Mouse (Mus musculus): ENCODE measurements around the gene Tdrd7. TPM values are rescaled to one million over a fixed set of nuclear protein-coding genes. Genes with fewer than 3 reads are reported as not detected.

Tdrd7 gene
- polyA plus RNA-seq, 1 experiment from 2014 or later, result 19.2 TPM

DNA sequence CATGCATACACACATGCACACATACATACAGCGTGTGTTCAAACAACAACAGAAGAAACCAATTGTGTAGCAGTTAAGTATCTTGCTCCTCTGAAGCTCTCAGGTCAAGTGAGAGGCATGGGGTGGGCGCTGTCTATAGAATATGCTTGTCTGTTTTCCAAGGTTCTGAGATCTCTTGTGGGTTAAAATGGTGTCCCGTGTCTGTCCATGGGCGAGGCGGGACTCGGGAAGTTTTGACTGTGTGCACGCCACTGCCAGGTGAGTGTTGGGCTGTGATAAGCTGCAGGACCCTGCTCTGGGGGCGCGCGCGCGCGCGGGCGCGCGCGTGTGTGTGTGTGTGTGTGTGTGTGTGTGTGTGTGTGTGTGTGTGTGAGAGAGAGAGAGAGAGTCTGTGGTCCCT, 13.3 kb upstream of the Tdrd7 start:
- Histone ChIP-seq H3K27me3 (ENCODE audit: control insufficient read depth, insufficient read depth, low read length) (no peaks in the 10 kb centered on the region), H3K36me3 (ENCODE audit: control insufficient read depth, insufficient read depth, low read length) (no peaks in the 10 kb centered on the region), H3K9ac (ENCODE audit: low read depth, low read length) (no peak overlapping the region), H3K27ac (ENCODE audit: low read depth, low read length) (no peak overlapping the region), H3K4me3 (ENCODE audit: low read depth, low read length) (no peak overlapping the region), H3K4me1 (ENCODE audit: control insufficient read depth, insufficient read depth, low read length) (0 out of 2 replicates have a peak, but pooled peaks cover 2% of the 10 kb centered on the region), H3K9me3 (replicated peaks; ENCODE audit: control insufficient read depth, low read length) (no peaks in the 10 kb centered on the region), H3K4me2 (no peak overlapping the region)
- ATAC-seq (replicated peaks; ENCODE audit: insufficient number of reproducible peaks, low FRiP score, low TSS enrichment), result no peak
- WGBS (ENCODE audit: insufficient replicate concordance), result 87% methylated on average over 14 of the region's 18 CpGs

DNA sequence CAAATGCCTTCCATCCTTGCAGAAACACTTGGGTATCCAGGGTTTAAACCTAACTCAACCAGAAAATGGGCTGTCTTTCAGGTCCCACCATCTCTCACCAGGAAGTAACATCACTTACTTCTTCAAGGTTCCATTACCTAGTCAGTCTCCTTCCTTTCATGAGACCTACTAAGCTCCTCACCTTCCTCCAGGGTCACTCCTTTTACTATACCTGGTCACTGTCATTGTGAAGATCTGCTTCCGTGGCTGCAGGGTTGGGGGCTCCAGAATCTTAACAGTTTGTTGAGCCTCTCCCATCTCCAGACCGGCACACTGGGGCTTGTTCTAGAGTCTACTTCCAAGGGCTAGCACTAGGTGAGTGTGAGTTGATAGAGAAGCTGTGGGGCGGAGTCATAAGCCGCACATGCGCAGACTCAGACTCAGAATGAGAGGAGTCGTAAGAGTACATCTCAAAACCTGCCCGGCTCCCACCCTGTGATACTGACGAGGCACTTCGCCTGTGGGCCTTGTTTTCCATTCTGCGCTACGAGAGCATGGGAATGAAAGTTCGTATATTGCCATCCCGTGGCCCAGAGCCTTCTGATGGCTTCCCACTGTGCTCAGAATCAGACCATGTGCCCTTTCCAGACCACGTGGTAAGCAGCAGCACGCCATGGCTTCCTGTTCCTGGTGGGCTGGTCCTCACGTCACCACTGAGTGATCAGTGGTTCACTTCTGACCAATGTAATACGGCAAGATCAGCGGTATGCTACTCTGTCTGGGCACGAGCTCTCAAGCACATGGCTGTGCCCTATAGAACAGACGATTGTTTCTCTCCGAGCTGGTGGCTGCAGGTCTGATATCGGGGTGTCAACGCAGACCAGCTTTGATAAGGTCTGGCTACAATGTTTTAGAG, 11.9 kb upstream of the Tdrd7 start:
- Histone ChIP-seq H3K27me3 (ENCODE audit: control insufficient read depth, insufficient read depth, low read length) (no peaks in the 10 kb centered on the region), H3K4me3 (ENCODE audit: low read depth, low read length) (no peak overlapping the region), H3K27ac (ENCODE audit: low read depth, low read length) (no peak overlapping the region), H3K4me1 (ENCODE audit: control insufficient read depth, insufficient read depth, low read length) (0 out of 2 replicates have a peak, but pooled peaks cover 2% of the 10 kb centered on the region), H3K9ac (ENCODE audit: low read depth, low read length) (no peak overlapping the region), H3K36me3 (ENCODE audit: control insufficient read depth, insufficient read depth, low read length) (no peaks in the 10 kb centered on the region), H3K9me3 (replicated peaks; ENCODE audit: control insufficient read depth, low read length) (no peaks in the 10 kb centered on the region), H3K4me2 (no peak overlapping the region)
- no peak for ATAC-seq (replicated peaks; ENCODE audit: insufficient number of reproducible peaks, low FRiP score, low TSS enrichment)
- WGBS (ENCODE audit: insufficient replicate concordance), result 81% methylated on average over 23 of the region's 23 CpGs

DNA sequence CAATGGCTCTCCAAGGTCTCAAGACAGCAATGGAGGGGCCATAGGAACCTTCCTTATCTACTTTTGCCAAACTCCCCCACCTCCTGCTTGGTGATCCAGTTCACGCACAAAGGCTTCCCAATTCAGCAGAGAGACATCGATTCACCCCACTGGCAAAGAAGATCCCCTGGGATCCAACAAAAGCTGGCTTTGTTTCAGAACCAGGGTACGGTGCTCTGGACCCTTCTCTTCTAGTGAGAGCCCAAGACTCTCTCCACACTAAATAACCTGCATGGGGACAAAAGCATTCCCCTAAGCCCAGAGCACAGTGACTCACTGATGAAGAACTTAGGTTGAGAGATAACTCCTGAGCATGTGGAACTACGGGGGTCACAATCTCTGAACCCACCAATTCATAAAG, 9.9 kb upstream of the Tdrd7 start:
- H3K4me3 ChIP-seq (ENCODE audit: low read depth, low read length), result no peak overlapping the region
- no peak for ATAC-seq (replicated peaks; ENCODE audit: insufficient number of reproducible peaks, low FRiP score, low TSS enrichment)
- H3K9ac ChIP-seq (ENCODE audit: low read depth, low read length), result no peak overlapping the region
- 71% methylated on average over 4 of the region's 4 CpGs for WGBS (ENCODE audit: insufficient replicate concordance)
- no peak overlapping the region for H3K27ac ChIP-seq (ENCODE audit: low read depth, low read length)
- no peaks in the 10 kb centered on the region for H3K9me3 ChIP-seq (replicated peaks; ENCODE audit: control insufficient read depth, low read length)
- no peaks in the 10 kb centered on the region for H3K36me3 ChIP-seq (ENCODE audit: control insufficient read depth, insufficient read depth, low read length)
- no peak overlapping the region for H3K4me2 ChIP-seq
- 0 out of 2 replicates have a peak, but pooled peaks cover 2% of the 10 kb centered on the region for H3K4me1 ChIP-seq (ENCODE audit: control insufficient read depth, insufficient read depth, low read length)
- no peaks in the 10 kb centered on the region for H3K27me3 ChIP-seq (ENCODE audit: control insufficient read depth, insufficient read depth, low read length)

DNA sequence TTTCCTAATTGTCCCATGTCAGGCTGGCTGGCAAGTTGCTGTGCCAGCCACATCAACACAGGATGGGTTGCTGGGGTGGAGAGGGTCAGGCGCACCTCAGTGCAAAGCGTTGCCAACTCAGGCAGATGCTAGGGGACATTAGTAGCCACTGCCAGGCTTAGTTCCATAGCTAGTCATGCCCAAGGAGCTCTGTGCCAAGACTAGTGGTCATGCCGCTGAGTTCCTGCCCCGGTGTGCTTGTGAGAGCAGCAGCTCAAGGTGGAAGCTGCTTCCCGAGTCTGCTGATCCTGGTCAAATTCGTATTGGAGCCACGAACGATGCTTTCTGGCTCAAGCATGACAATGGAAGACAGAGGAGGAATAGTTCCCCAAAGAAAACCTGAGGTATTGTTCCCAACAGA, 9.0 kb upstream of the Tdrd7 start:
- Histone ChIP-seq H3K27ac (ENCODE audit: low read depth, low read length) (no peak overlapping the region), H3K4me2 (no peak overlapping the region), H3K4me1 (ENCODE audit: control insufficient read depth, insufficient read depth, low read length) (no peaks in the 10 kb centered on the region), H3K4me3 (ENCODE audit: low read depth, low read length) (no peak overlapping the region), H3K9me3 (replicated peaks; ENCODE audit: control insufficient read depth, low read length) (no peaks in the 10 kb centered on the region), H3K36me3 (ENCODE audit: control insufficient read depth, insufficient read depth, low read length) (no peaks in the 10 kb centered on the region), H3K27me3 (ENCODE audit: control insufficient read depth, insufficient read depth, low read length) (no peaks in the 10 kb centered on the region), H3K9ac (ENCODE audit: low read depth, low read length) (no peak overlapping the region)
- no peak for ATAC-seq (replicated peaks; ENCODE audit: insufficient number of reproducible peaks, low FRiP score, low TSS enrichment)
- 85% methylated on average over 8 of the region's 8 CpGs for WGBS (ENCODE audit: insufficient replicate concordance)

DNA sequence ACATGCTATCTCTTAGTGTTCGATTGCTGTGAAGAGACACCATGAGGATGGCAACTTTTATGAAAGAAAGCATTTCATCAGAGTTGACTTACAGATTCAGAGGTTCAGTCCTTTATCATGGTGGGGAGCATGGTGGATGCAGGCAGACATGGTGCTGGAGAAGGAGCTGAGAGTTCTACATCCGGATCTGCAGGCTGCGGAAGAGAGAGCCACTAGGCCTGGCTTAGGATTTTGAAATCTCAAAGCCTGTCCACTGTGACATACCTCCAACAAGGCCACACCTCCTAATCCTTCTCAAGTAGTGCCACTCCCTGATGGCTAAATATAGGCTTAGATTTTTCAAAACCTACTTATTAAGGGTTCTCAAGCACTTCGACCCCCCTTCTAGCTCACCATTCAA, 8.4 kb upstream of the Tdrd7 start:
- Histone ChIP-seq H3K4me3 (ENCODE audit: low read depth, low read length) (no peak overlapping the region), H3K27ac (ENCODE audit: low read depth, low read length) (no peak overlapping the region), H3K4me1 (ENCODE audit: control insufficient read depth, insufficient read depth, low read length) (no peaks in the 10 kb centered on the region), H3K27me3 (ENCODE audit: control insufficient read depth, insufficient read depth, low read length) (no peaks in the 10 kb centered on the region), H3K9ac (ENCODE audit: low read depth, low read length) (no peak overlapping the region), H3K4me2 (no peak overlapping the region), H3K9me3 (replicated peaks; ENCODE audit: control insufficient read depth, low read length) (no peaks in the 10 kb centered on the region), H3K36me3 (ENCODE audit: control insufficient read depth, insufficient read depth, low read length) (no peaks in the 10 kb centered on the region)
- 87% methylated on average over 4 of the region's 4 CpGs for WGBS (ENCODE audit: insufficient replicate concordance)
- ATAC-seq (replicated peaks; ENCODE audit: insufficient number of reproducible peaks, low FRiP score, low TSS enrichment), result no peak

DNA sequence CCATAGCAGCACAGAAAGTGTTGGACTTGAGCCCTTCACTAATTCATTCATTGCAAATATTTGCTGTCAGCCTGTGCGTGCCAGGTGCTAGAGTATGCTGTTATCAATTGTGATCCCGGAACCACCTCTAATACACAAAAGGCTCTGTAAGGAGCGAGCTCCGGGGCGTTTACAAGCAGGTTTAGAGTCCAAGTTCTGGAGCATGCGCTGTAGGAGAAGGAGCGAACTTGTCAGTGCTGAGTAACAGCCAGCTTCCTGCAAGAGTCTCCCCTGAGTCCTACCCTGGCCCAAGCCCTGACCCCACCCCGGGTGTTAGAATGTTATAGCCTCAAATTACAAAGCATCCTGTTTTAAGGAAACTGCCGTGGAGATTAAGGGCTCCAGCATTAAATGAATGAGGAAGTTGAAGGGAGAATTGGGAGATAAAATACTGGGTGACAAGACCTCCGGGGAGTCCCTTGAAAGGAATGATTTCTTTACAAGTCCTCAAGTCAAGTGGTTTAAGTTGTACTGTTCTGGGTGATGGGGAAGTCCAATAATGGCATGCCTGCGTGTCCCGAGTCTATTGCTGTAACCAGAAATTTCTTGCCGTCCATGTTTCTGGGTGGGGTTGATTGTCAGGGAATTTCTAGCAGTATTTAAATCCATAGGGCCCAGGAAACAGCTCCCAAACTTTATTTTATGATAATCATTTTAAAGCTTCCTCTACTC, 758 bp downstream of the Tdrd7 start:
- peaks cover 36% of the 10 kb centered on the region for H3K4me1 ChIP-seq (ENCODE audit: control insufficient read depth, insufficient read depth, low read length)
- no peaks in the 10 kb centered on the region for H3K27me3 ChIP-seq (ENCODE audit: control insufficient read depth, insufficient read depth, low read length)
- peak overlapping the region; percentile 23 for H3K4me3 ChIP-seq (ENCODE audit: low read depth, low read length)
- 16% methylated on average over 13 of the region's 13 CpGs for WGBS (ENCODE audit: insufficient replicate concordance)
- peak overlapping the region; percentile 75 for H3K27ac ChIP-seq (ENCODE audit: low read depth, low read length)
- no peaks in the 10 kb centered on the region for H3K36me3 ChIP-seq (ENCODE audit: control insufficient read depth, insufficient read depth, low read length)
- peak overlapping the region; percentile 67 for H3K4me2 ChIP-seq
- no peak; the same call in 1 of the 2 replicates for ATAC-seq (replicated peaks; ENCODE audit: insufficient number of reproducible peaks, low FRiP score, low TSS enrichment)
- peak overlapping the region; percentile 47 for H3K9ac ChIP-seq (ENCODE audit: low read depth, low read length)
- no peaks in the 10 kb centered on the region for H3K9me3 ChIP-seq (replicated peaks; ENCODE audit: control insufficient read depth, low read length)

DNA sequence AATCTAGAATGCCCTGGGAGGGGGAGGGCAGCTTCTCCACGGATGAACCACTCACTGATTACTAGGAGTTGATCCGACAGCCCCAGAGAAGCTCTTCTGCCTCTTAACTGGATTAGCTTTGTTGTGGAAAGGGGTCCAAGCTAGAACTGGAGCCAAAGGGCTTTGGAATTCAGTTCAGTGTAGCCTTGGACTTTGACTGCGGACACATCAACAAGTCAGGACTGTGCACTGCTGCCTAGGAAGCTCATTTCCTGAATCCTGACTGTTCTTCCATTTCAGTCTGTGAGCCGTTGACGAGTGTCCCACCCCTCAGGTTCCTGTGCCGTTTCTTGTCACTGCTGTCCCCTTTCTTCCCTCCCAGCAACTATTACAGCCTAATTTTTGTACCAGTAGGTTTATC, 1.6 kb downstream of the Tdrd7 start:
- Histone ChIP-seq H3K9ac (ENCODE audit: low read depth, low read length) (0 out of 2 replicates have a peak overlapping the region, but pooled peaks have one; percentile 17), H3K27me3 (ENCODE audit: control insufficient read depth, insufficient read depth, low read length) (no peaks in the 10 kb centered on the region), H3K4me3 (ENCODE audit: low read depth, low read length) (0 out of 2 replicates have a peak overlapping the region, but pooled peaks have one; percentile 23), H3K36me3 (ENCODE audit: control insufficient read depth, insufficient read depth, low read length) (no peaks in the 10 kb centered on the region), H3K9me3 (replicated peaks; ENCODE audit: control insufficient read depth, low read length) (no peaks in the 10 kb centered on the region), H3K4me1 (ENCODE audit: control insufficient read depth, insufficient read depth, low read length) (peaks cover 38% of the 10 kb centered on the region), H3K27ac (ENCODE audit: low read depth, low read length) (peak overlapping the region; percentile 51), H3K4me2 (peak overlapping the region; percentile 67)
- WGBS (ENCODE audit: insufficient replicate concordance), result 10% methylated on average over 6 of the region's 6 CpGs
- ATAC-seq (replicated peaks; ENCODE audit: insufficient number of reproducible peaks, low FRiP score, low TSS enrichment), result no peak

DNA sequence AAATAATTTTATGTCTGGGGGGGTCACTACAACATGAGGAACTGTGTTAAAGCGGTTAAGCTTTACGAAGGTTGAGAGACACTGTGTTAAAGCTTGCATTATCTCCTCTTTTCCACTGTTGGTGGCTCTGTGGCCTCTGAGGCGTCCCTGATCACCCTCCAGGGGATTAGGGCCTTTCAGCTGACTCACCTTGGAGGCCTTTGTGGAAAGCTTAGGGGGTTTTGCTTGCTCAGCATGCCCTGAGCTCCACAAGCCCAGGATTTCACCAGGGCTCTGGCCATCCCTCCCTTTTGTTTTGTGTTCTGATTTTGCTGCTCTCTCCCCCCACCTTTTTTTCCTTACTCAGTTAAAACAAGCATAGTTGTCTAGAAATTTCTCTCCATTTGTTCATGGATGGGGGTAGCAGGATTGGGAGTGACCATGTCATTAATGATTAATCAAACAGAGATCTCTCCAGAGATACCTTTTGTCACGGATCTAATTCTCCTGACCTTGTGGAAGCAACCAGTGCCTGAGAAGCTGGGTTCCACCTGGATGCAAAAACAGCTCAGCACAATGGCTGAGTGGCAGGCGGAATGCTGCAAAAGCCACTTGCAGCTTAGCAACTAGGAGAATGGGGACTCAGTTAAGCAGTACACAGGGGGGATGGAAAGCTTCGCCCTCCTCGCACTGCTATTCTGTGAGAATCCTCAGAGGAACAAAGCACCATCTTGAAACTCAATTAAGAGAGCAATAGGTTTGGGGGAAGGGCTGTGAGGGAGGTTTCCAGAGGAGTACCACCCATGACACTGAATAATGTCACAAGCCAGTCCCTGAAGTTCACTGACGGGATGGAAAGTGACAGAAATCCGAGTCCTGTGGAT, 2.6 kb downstream of the Tdrd7 start:
- 46% methylated on average over 9 of the region's 9 CpGs for WGBS (ENCODE audit: insufficient replicate concordance)

More for the DNA sequence above, 2.6 kb downstream of the Tdrd7 start:
- Histone ChIP-seq H3K4me3 (ENCODE audit: low read depth, low read length) (no peak overlapping the region), H3K27ac (ENCODE audit: low read depth, low read length) (0 out of 2 replicates have a peak overlapping the region, but pooled peaks have one; percentile 51), H3K36me3 (ENCODE audit: control insufficient read depth, insufficient read depth, low read length) (no peaks in the 10 kb centered on the region), H3K4me1 (ENCODE audit: control insufficient read depth, insufficient read depth, low read length) (peaks cover 38% of the 10 kb centered on the region), H3K9ac (ENCODE audit: low read depth, low read length) (peak overlapping the region; percentile 18; the same call in 1 of the 2 replicates), H3K27me3 (ENCODE audit: control insufficient read depth, insufficient read depth, low read length) (no peaks in the 10 kb centered on the region), H3K4me2 (no peak overlapping the region), H3K9me3 (replicated peaks; ENCODE audit: control insufficient read depth, low read length) (no peaks in the 10 kb centered on the region)
- ATAC-seq (replicated peaks; ENCODE audit: insufficient number of reproducible peaks, low FRiP score, low TSS enrichment), result no peak

Measured in heart, embryonic 11.5 days (tissue).